Mouse (Mus musculus) adrenal gland, postnatal 10 days (tissue): ENCODE data around the gene Naa20. TPM values are rescaled to one million over a fixed set of nuclear protein-coding genes. Genes with fewer than 3 reads are reported as not detected.
A peak's percentile ranks its signal among the peaks of the same experiment; 100 is the strongest.
"Not testable (repeated sequence)": the region's sequence is repeated elsewhere in the genome, so short reads cannot be mapped to it uniquely, and the experiment has no call there.

Experiments
- DNase-seq: peaks from one replicate; pipeline ENCODE4 v3.0.0; 2021; ENCODE audit warnings: mixed read lengths
- total RNA-seq, 2 experiments: library from RNA; stranded (reverse); gene quantifications; 2 replicates each; pipeline ENCODE4 v1.2.3; 2021

The Naa20 gene
- total RNA-seq, 2 experiments from 2014 or later, result 68.5 to 75.2 TPM

- DNase-seq, result no peak
Observed at GRCm38 (mm10) chr2:145884036-145884912, 17.6 kb upstream of the Naa20 start.

- peak; percentile 46 for DNase-seq
Observed at GRCm38 (mm10) chr2:145884913-145885785, 16.8 kb upstream of the Naa20 start.

- DNase-seq, result peak; percentile 70
Observed at GRCm38 (mm10) chr2:145887937-145888765, 13.7 kb upstream of the Naa20 start.

GRCm38 (mm10) chr2:145888766-145889480 is 13.0 kb upstream of the Naa20 start:
- DNase-seq, result no peak

DNA sequence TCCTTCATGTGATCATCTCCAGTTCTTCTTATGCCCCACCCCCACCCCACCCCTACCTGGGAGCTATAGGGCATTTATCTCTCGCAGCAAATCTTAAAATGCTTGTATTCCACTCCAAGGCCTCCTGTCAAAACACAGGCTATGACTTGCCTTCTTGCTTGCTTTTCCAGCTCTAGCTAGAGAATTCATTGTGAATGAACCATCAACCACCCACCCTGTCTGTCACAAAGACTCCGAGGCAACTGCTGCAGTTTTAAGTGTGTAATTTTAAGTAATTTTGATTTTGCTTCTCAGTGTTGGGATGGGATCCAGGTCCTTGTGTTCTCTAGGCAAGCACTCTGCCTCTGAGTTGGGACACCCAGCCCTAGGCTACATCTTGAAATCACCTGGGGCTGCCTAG is 11.3 kb upstream of the Naa20 start:
- DNase-seq, result no peak

DNA sequence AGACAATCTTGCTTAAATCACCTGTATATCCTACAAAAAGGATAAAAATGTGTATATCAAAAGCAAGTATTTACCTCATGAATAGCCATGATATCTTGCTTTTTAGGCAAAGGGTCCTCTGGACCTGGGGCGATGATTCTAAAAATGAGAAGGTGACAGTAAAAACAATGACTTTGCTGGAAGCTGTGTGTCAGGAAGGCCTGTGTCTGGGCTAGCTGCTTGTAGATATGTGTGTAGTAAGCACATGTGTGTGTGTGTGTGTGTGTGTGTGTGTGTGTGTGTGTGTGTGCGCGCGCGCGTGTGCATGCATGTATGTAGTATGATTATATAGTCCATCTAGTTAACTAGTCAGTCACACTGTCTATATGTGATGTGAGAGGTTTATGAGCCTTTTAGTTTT is 8.1 kb upstream of the Naa20 start:
- DNase-seq, result no peak

GRCm38 (mm10) chr2:145898106-145898505 is 3.8 kb upstream of the Naa20 start:
- DNase-seq, result no peak

GRCm38 (mm10) chr2:145900318-145900717 is 1.6 kb upstream of the Naa20 start:
- DNase-seq, result not testable (repeated sequence)

- peak; percentile 95 for DNase-seq
Observed at GRCm38 (mm10) chr2:145903061-145903901, 1.4 kb downstream of the Naa20 start.

- peak; percentile 21 for DNase-seq
Observed at GRCm38 (mm10) chr2:145903983-145904616, 2.2 kb downstream of the Naa20 start.

- no peak for DNase-seq
Observed at GRCm38 (mm10) chr2:145905156-145905555, 3.3 kb downstream of the Naa20 start.

GRCm38 (mm10) chr2:145905884-145906283 is 4.0 kb downstream of the Naa20 start:
- DNase-seq, result not testable (repeated sequence)

GRCm38 (mm10) chr2:145920941-145921650 is 19.2 kb downstream of the Naa20 start:
- DNase-seq, result no peak

- peak; percentile 95 for DNase-seq
Observed at GRCm38 (mm10) chr2:145934339-145935231, 32.7 kb downstream of the Naa20 start, which contains the start of the genes Cfap61 and Crnkl1. Gene Cfap61, plus strand, starts transcription at chr2:145934784. Gene Crnkl1, minus strand, starts transcription at chr2:145935014.

DNA sequence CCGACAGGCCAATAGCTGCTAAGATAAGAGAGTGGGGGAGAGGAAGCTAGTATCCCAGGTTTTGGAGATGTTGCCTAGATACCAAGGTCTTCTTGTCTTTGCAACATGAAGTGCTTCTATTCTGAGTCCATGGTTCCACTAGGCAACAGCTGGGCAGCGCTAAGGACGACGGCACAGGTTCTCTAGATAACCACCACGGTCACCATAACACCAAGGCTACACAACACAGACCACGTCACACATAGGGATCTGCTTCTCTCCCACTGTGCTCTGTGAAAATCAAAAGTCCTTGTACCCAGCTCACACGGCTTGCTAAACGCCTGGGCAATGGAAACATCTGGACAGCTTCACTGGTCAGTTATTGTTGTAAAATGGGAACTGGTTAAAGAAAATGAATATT is 35.1 kb downstream of the Naa20 start:
- peak; percentile 41 for DNase-seq

- DNase-seq, result no peak
Observed at GRCm38 (mm10) chr2:145941403-145941802, 39.5 kb downstream of the Naa20 start.

DNA sequence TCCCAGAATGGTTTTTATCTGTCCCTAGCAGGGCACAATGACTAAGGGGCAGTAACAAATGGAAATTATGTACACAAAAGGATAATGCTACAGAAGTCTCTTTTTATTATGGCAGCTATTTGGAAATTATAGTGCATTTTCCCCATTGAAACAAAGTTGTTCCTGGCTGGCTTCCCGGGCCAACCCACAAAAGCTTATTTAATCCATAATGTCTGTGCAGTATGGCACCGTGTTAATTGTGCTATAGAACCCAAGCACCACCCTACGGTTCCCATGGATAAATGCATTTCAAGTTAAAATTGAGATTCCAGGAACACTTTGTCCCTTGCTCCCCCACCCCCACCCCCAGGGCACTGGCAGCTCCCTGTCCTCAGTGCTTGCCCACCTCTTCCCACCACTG is 42.4 kb downstream of the Naa20 start:
- no peak for DNase-seq

DNA sequence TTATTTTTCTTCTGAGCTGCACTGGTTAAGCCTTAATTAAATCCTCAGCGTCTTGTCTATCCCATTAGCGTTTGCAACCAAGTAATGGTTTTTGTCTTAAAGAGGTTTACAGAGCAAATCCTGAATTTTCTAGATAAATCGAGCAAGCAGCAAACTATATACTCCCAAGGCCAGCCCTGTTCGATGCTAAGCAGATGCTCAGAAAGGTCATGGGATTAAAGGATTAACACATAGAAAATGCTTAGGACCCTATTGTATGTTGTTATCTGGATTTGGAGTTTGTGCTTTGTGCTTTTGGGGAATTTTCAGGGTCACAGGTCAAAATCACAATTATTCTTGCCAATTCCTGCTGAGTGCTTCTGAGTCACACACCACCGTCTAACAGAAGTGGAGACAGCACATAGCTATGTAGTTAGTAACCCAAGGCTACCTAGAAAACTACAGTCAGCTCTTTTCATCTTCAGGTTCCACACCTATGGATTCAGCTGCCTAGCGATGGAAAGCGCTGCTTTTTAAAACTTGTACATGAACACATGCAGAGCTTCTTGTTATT is 46.6 kb downstream of the Naa20 start:
- DNase-seq, result peak; percentile 13
